Mouse (Mus musculus) cortical plate, adult 2 months (tissue): ENCODE measurements around the gene Olfr530. TPM values are rescaled to one million over a fixed set of nuclear protein-coding genes. Genes with fewer than 3 reads are reported as not detected.

Experiments
- H3K27ac ChIP-seq: fragments of 200-500 bp; 2 replicates; pipeline ENCODE4 v1.5.1; 2012; ENCODE audit warnings: low read length, control low read depth, inconsistent platforms; ENCODE audit not compliant: insufficient read depth
- H3K4me1 ChIP-seq: fragments of 200-500 bp; 2 replicates; pipeline ENCODE4 v1.6.1; 2011; ENCODE audit warnings: low read length; ENCODE audit not compliant: control insufficient read depth, insufficient read depth
- H3K4me3 ChIP-seq: fragments of 200-500 bp; 2 replicates; pipeline ENCODE4 v1.5.1; 2011; ENCODE audit warnings: mild to moderate bottlenecking, low read length, control low read depth; ENCODE audit not compliant: insufficient read depth
- CTCF ChIP-seq: fragments of 200-500 bp; IDR thresholded peaks from 2 replicates; pipeline ENCODE4 v1.5.1; 2011; ENCODE audit warnings: mild to moderate bottlenecking, control low read depth, low read length; ENCODE audit not compliant: insufficient read depth; ENCODE audit errors: extremely low read depth
- POLR2A ChIP-seq: fragments of 200-500 bp; IDR thresholded peaks from 2 replicates; pipeline ENCODE4 v1.6.1; 2011; ENCODE audit warnings: mild to moderate bottlenecking, low read length, control low read depth; ENCODE audit not compliant: insufficient read depth; ENCODE audit errors: extremely low read depth
- polyA plus RNA-seq: library from polyadenylated mRNA; depleted of rRNA; stranded (reverse); fragments of >200 nt; gene quantifications from 2 replicates; pipeline ENCODE4 v1.2.3, GENCODE M21; 2012; rRNA removed

Olfr530 gene
- polyA plus RNA-seq = not detected in 2 replicates

DNA sequence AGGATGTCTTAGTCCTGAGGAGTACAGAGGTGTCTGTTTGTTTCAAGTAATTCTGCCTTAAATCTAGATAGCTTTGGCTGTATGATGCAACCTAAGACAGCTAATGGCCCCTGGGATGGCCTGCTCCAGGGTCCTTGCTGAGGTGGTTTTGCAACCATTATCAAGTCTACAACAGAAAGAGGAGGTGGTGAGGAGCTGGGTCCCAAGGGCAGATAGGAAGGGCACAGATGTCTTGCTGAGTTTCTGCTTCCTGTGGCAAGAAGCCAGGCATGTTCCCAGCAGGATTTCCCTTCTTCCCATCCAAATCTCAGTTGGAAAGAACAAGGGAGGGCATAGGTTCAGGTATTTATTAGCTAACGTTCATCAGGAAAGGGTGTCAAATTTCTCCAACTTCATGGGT, at the start of gene Olfr530:
TSS of gene Olfr530 (minus strand) at position 101 of the 400 bp plus-strand sequence.
- H3K4me3 ChIP-seq = no peak within 1 kb of the TSS
- H3K4me1 ChIP-seq = no peaks in the 10 kb centered on the region
- TF ChIP-seq CTCF = no peak
- TF ChIP-seq POLR2A = no peak
- H3K27ac ChIP-seq = no peak within 1 kb of the TSS

DNA sequence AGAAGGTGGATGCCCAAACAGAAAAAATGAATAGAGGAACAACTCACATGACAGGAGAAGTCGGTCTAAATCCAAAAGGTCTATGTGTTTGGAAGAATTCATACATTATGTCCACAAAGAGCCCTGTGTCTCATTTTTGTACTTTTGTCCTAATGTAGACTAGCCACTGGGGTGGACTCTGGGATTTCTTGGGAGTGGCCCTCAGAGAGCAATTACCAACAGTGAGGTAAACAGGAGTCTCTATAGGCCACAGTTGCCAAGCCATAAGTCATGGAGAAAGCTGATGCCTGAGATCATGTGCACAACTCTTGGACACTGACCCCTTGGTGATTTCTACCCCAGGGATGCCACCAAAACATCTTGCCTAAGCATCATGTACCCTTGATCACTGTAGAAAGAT, 45.4 kb upstream of the Olfr530 start, which contains the start of gene Olfr532:
TSS of gene Olfr532 (minus strand) at position 101 of the 400 bp plus-strand sequence.
- TF ChIP-seq CTCF (no peak), POLR2A (no peak)

DNA sequence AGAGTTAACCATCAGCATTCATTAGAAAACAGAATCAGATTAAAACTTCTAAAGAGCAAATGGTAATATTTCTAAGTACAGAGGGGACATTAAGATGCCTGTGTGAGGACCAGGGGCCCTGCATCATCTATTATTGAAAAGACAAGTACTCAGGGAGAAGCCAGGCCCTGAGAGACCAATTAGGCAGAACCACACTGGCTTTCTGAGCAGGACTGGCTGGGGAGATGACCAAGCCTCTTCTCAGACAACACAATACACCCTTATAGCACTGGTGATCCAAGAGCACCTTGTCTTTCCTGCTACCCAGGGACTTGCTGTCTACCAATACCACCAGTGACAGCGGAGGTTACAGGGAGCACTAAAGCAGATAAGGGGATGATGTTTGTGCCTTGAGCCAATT, 26.7 kb upstream of the Olfr530 start, which contains the start of gene Olfr531:
TSS of gene Olfr531 (minus strand) at position 101 of the 400 bp plus-strand sequence.
- no peak for TF ChIP-seq POLR2A
- TF ChIP-seq CTCF = no peak
- Histone ChIP-seq H3K27ac (no peak within 1 kb of the TSS), H3K4me1 (no peaks in the 10 kb centered on the region), H3K4me3 (no peak within 1 kb of the TSS)

More for the DNA sequence above, 45.4 kb upstream of the Olfr530 start, which contains the start of gene Olfr532:
- Histone ChIP-seq H3K4me1 (no peaks in the 10 kb centered on the region), H3K27ac (no peak within 1 kb of the TSS), H3K4me3 (no peak within 1 kb of the TSS)

DNA sequence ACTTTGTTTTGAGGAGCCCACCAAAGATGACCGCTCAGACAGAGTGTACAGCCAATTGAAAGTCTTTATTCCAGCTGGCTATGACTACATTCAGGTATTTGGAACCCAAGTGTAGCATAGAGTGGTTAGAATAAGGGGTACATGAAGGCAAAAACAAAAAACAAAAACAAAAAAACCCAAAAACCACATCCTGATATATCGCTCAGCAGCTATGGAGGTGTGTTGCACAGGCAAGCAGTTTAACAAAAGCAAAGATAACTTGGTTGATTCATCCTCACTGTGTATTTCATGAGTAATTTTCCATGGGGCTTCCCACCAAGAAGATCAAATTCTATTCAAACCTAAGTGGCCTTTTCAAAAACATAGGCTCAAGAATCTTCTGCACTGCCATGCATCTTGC, 780 bp upstream of the Olfr530 start:
- Histone ChIP-seq H3K4me3 (no peak overlapping the region), H3K4me1 (no peaks in the 10 kb centered on the region), H3K27ac (no peak overlapping the region)
- no peak for TF ChIP-seq POLR2A

DNA sequence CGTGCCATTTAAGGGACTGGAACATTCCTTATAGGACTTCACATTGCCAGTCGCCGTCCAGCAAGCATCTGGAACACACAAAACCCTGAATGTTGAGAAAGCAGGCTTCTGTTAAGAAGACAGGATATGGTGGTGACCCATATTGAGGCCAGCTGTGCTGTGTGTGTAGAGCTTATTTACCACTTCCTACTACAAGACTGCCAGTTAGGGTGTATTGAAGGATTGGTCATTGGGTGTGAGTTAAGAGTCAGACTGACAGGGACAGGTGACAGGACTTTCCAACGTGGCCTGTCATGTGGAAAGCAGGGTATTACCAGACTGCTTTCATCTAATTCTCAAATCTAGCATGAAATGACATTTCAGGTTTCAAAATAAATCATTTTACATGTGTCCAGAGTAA, 1.8 kb downstream of the Olfr530 start:
- Histone ChIP-seq H3K4me3 (no peak overlapping the region), H3K27ac (no peak overlapping the region), H3K4me1 (no peaks in the 10 kb centered on the region)
- TF ChIP-seq POLR2A = no peak
- no peak for TF ChIP-seq CTCF

DNA sequence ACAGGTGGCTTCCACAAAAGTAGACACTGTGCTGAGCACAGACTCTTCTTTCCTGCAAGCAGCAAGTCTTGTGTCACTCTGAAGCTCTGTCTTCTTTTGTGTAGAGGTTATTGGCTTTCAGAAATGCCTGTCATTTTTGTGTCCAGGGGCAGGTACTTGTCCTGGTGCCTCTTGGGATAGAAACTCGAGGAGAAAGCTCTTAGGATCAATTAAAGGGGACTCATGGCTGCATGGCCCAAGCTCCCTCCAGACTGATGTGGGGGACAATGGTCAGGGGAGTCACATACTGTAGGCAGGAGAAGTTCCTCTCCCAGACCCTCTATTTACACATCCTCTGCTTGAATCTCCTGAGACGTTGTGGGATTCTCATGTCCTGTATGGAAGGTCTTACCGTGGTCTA, 14.6 kb downstream of the Olfr530 start, which contains the start of gene Olfr60:
TSS of gene Olfr60 (minus strand) at position 101 of the 400 bp plus-strand sequence.
- TF ChIP-seq POLR2A (no peak), CTCF (no peak)
- H3K4me1 ChIP-seq = no peaks in the 10 kb centered on the region
- H3K27ac ChIP-seq = no peak within 1 kb of the TSS
- H3K4me3 ChIP-seq = no peak within 1 kb of the TSS

DNA sequence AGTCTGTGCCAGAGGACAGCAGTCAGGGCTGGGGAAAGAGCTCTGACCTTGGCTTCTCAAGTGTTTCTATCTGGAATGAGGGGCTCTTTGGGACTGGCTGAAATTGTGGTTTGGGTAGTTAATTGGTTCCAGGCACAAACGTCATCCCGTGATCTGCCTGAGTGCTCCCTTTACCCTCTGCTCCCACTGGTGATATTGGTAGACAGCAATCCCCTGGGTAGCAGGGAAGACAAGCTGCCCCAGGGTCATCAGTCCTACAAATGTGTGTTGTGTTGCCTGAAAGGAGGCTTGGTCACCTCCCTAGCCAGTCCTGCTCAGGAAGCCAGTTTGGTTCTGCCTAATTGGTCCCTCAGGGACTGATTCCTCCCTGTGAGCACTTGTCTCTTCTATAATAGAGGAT, 42.4 kb downstream of the Olfr530 start, which contains the start of gene Olfr527:
TSS of gene Olfr527 (plus strand) at position 301 of the 400 bp plus-strand sequence.
- Histone ChIP-seq H3K4me1 (no peaks in the 10 kb centered on the region), H3K4me3 (no peak within 1 kb of the TSS), H3K27ac (no peak within 1 kb of the TSS)
- TF ChIP-seq CTCF (no peak), POLR2A (no peak)

DNA sequence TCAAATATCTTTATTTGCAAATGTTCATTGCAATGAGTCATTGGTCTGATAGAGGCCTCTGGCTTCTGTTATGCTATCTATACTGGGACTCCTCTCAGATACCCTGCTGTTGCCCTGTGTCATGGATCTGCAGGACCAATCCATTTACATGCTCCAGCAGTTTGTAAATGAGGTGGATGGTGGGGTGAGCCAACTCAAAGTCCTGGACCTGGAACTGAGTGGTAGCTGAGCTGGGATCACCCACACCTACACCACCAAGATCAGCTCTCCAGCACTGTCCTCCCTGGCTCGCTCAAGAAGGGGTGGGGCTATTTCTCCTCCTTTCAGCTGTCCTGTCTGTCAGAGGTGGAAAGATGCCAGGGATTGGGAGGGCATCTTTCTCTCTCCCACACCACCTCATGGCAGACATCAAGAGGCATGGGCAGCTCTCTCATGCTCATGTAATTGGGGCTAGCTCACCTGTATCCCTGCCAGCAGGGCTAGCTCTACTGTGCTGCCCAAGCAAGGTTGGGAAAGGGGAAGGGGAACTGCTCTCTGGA, 46.3 kb downstream of the Olfr530 start:
- TF ChIP-seq POLR2A (no peak), CTCF (no peak)
- Histone ChIP-seq H3K4me3 (no peak overlapping the region), H3K4me1 (no peaks in the 10 kb centered on the region), H3K27ac (no peak overlapping the region)

Other genes starting within 250 kb of the Olfr530 start
- gene Mtg1, start 238.8 kb downstream of the Olfr530 start, polyA plus RNA-seq = 43.4 and 45.9 TPM in 2 replicates
- gene Sprn, start 221.5 kb downstream of the Olfr530 start, polyA plus RNA-seq = 128 and 142 TPM in 2 replicates
- not detected in 2 replicates for gene Olfr522, start 211.6 kb downstream of the Olfr530 start, polyA plus RNA-seq
- gene Olfr523, start 203.1 kb downstream of the Olfr530 start, polyA plus RNA-seq = 0.06 TPM in 1 of 2 replicates, not detected in the other
- gene Olfr524, start 170.4 kb downstream of the Olfr530 start, polyA plus RNA-seq = not detected in 2 replicates
- 0.13 and 0.34 TPM in 2 replicates for gene Cd163l1, start 158.1 kb downstream of the Olfr530 start, polyA plus RNA-seq
- not detected in 2 replicates for gene 5830411N06Rik, start 129.0 kb downstream of the Olfr530 start, polyA plus RNA-seq
- not detected in 2 replicates for gene Olfr525, start 55.5 kb downstream of the Olfr530 start, polyA plus RNA-seq
- not detected in 2 replicates for gene Olfr527, start 42.3 kb downstream of the Olfr530 start, polyA plus RNA-seq
- gene Olfr60, start 14.7 kb downstream of the Olfr530 start, polyA plus RNA-seq = not detected in 2 replicates
- gene Olfr531, start 26.6 kb upstream of the Olfr530 start, polyA plus RNA-seq = not detected in 2 replicates
- not detected in 2 replicates for gene Olfr532, start 45.3 kb upstream of the Olfr530 start, polyA plus RNA-seq
- gene Olfr533, start 87.0 kb upstream of the Olfr530 start, polyA plus RNA-seq = not detected in 2 replicates
- not detected in 2 replicates for gene Olfr535, start 107.9 kb upstream of the Olfr530 start, polyA plus RNA-seq
- gene Olfr536, start 131.1 kb upstream of the Olfr530 start, polyA plus RNA-seq = not detected in 2 replicates
- not detected in 2 replicates for gene Olfr538, start 191.6 kb upstream of the Olfr530 start, polyA plus RNA-seq
- gene Olfr46, start 224.9 kb upstream of the Olfr530 start, polyA plus RNA-seq = 0.02 and 0.08 TPM in 2 replicates